Mouse (Mus musculus): Measurements from ENCODE around the gene Crb1.

- TF ChIP-seq CTCF (IDR thresholded peaks at IDR 0.05; ENCODE audit: low read depth) (no peak), EP300 (IDR thresholded peaks at IDR 0.05; ENCODE audit: low read depth) (no peak)
Observed at GRCm38 (mm10) chr1:139192635-139193034, 184.3 kb downstream of the Crb1 start.

Measured in liver, postnatal 0 days (tissue).